Mouse (Mus musculus) adipocyte (in vitro differentiated cells): ENCODE results near the gene Olfr553.
"Not testable (repeated sequence)": the region's sequence is repeated elsewhere in the genome, so short reads cannot be mapped to it uniquely, and the experiment has no call there.

Source experiments
- DNase-seq: peaks from one replicate; pipeline ENCODE4 v3.0.0-alpha.2; 2016; ENCODE audit warnings: low spot score

The Olfr553 gene

DNA sequence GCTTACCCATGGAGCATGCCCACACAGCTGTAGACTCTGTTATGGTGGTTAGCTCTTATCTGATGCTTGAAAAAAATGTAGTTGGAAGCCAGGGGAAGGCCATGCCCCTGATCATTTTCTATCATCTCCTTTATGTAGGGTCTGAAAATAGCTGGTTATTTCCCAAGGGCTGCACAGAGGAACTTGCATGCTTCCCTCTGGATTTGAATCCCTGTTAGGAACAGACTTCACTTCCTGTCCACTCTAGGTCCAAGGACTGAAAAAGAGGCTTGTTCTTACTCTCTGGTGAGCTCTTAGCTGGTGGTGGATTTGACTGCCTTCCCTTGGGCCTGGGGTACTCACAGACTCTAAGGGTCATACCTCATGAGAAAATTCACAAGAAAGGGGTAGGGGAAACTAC lies at the start of gene Olfr553:
TSS of gene Olfr553 (minus strand) at position 101 of the 400 bp plus-strand sequence.
- no peak for DNase-seq

DNA sequence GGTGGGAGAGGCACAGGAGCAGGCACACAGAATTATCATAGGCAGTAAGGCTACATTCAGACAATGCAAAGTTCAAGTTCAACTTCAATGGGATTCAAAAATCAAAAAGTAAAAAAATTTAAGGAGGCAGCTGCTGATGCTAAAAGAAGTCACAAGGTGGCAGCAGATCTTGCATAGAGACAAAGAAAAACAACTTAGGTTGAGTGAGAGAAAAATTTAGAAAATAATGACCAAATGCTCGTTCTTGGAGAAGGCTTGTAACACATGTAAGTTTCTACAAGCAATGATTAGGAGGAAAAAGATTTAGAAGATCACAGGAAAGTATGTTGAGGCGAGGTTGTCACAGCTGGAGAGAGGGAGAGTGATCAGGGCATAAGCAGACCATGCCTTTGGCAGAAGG lies 47.4 kb upstream of the Olfr553 start:
- DNase-seq: peak; percentile 42

DNA sequence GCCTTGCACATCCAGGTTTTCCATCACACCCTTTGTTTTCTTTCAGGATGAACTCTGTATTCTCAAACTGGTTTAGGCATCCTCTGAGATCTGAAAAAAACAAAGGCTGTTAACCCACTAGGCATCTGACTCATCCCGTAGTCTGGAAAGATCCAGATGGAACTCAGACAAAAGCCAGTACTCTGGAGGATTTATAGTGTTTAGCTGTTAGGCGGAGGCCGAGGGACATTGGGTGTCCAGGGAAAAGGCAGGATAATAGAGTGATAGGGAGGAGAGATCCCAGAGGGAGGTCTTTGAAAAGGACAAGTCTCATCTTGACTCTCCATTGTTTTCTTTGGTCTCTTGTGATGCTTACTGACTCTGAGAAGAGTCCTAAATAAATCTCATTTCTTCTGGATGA lies 46.6 kb upstream of the Olfr553 start, which contains the start of gene Olfr556:
TSS of gene Olfr556 (plus strand) at position 301 of the 400 bp plus-strand sequence.
- DNase-seq: no peak

DNA sequence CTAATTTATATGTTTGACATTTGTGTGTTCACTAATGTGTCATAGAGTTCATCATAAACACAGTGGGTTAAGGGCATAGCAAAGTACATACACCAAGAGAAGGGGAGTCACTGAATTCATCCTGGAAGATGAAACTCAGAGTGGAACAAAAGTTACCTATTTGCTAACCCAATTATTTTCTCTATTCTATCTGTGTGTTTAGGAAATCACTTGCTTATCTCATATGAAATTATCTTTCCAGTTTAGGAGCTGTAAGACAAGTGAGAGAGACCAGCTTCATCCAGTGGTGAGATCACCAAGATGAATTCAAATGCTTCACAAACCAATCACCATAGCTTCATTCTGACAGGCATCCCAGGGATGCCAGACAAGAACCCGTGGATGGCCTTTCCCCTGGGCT lies 40.5 kb upstream of the Olfr553 start, which contains the start of gene Olfr555:
TSS of gene Olfr555 (plus strand) at position 301 of the 400 bp plus-strand sequence.
- no peak for DNase-seq

DNA sequence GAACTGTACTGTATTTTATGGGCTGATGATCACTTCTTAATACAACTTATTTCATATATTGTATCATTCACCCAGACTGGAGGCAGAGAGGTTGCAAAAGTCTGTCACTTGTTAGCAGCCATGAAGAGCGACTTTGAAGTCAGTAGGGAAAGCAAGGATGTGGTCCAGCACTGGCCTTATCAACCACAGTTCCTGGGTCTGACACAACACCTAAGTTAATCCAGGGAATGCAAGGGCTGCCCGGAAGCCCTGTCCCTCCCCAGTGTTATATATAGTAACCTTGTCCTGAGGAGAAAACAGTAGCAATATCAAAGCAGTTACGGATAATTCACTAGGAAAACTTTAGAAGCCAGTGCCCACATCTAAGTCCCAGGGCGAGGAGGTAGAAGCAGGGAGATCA lies 26.9 kb upstream of the Olfr553 start:
- DNase-seq: not testable (repeated sequence)

DNA sequence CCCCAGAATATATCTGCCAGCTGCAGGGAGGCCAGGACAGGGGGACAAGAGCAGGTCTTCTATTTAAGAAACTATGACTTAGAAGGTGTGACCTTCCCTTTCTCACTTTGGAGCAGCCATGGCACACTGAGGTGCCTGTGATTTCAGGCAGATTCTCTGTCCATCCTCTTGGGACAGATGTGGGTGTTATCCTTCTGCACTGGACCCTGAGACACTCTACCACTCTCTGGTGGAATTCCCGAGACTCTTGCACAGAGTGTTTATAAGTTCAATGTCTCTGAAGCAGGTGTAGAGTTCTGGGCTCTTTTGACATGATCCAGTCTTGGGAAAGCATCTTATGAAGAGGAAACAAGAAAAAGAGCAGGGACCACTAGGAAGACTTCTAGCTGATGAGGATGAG lies 20.1 kb upstream of the Olfr553 start, which contains the start of gene Olfr554:
TSS of gene Olfr554 (plus strand) at position 301 of the 400 bp plus-strand sequence.
- DNase-seq: no peak

DNA sequence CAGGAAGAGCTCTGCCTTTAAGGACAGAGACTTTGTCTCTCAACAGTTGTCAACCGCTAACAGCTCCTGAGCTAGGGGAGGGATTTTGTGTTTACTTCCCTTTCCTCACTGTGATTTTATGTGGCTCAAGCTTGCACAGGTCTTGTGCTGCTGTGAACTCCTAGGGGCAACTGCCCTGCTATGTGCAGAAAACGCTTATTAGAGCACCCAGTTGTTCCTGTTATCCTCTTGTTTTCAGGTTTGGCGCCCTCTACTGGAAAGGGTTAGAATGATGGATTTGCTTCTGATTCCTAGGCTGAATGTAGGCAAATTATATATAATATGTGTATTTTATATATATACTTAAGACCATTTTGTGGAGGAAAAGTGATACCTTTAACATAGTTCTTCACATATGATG lies 18.6 kb upstream of the Olfr553 start:
- peak; percentile 45 for DNase-seq

DNA sequence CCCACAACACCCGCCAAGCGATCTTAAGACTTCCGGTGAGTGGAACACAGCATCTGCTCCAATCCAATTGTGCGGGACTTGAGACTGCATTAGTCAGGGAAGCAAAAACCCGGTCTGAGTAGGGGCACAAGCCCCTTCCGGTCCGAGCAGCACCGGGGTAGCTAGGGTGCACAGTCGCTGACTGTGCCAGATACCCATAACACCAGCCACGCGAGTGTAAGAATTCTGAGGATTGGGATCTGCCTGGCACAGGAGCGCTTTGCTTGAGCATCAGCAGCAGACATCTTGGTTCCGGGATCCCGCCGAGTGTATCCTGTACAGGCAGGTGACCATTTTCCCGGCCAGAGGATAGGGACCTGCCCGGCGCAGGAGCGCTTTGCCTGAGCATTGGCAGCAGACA lies 2.4 kb upstream of the Olfr553 start:
- not testable (repeated sequence) for DNase-seq

DNA sequence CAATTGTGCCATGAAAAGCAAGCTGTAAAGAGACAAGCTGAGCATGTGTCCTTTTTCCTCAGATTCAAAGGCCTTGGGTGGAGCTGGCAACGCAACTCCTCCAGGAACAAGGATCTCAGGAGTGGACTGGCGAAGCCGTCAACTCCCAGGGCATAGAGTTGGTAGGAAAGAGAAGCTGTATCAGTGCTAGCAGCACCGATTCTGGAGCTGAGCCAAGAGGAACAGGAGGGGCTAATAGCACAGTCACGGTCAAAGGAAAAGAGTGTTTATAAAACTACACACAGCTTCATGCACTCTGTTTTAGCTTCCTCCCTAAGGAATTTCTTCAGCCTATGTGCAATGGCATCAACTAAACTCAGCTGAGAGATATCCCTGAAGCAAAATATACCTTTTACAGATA lies 1.6 kb upstream of the Olfr553 start:
- no peak for DNase-seq

DNA sequence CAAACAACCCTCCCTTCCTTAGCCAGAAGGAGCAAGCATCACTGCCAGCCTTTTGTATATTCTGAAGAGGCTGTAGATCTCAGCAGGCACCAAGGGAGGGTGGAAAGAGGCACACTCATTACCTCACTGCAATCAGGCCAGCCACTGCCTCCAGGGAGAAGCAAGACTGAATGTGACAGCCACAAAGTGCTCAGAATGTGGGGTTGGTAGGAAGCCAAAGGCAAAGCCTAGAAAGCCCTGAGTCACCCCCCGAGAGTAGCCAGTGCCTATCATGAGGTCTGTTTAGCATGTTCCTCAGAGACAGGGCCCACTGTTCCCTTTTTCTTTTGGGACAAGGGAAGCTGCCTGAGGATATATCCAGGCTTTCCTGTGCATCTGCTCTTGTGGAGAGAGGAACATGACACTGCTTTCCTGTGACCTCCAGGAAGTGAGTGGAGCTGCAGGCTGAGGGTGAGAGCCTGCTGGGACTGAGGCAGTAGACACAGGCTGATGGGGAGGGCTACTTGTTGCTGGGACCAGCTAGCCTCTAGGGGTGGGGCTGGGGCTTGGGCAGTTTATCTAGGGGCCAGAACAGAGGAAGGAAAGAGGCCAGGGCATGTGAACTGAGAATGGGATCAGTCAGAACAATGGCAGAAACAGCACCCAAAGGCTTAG lies 20.5 kb downstream of the Olfr553 start, which contains the start of gene Olfr552:
TSS of gene Olfr552 (plus strand) at position 393 of the 654 bp plus-strand sequence.
- DNase-seq: no peak

DNA sequence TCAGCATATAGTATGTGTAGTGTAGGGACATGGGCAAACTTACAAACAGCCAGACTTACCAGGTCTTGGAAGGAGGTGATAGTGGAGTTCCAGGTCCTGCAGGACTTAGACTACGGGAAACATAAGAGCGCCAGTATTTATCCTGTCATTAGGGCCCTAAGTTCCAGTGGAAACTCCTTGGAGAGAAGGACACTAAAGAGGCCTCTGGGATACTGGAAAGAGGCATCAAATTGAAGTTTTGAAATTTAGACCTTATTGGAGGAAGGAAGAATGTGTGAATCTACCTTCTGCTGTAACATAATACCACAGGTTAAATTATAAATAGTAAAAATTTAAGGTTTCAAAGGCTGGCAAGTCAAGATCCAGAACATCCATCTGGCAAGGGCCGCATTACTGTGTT lies 26.2 kb downstream of the Olfr553 start, which contains the start of gene Olfr551:
TSS of gene Olfr551 (minus strand) at position 101 of the 400 bp plus-strand sequence.
- DNase-seq: no peak

DNA sequence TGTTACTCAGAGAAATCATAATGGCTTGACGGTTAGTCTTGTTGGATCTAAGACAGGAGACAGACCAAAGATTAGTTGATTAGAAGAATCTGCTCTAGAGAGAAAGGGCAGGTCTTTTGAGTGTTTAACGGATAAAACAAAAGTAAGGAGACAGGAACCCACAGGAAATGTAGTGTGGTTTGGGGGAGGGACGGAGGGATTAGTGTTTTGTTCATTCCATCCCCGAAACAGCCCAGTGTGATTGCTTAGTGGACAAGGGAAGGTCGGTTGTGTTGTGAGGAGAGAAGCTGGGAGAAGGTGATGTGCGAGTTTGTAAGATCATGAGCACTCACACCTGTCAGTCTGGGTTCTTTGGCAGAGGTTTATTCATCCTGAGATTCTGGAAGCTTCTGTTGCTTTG lies 42.0 kb downstream of the Olfr553 start:
- DNase-seq: no peak

DNA sequence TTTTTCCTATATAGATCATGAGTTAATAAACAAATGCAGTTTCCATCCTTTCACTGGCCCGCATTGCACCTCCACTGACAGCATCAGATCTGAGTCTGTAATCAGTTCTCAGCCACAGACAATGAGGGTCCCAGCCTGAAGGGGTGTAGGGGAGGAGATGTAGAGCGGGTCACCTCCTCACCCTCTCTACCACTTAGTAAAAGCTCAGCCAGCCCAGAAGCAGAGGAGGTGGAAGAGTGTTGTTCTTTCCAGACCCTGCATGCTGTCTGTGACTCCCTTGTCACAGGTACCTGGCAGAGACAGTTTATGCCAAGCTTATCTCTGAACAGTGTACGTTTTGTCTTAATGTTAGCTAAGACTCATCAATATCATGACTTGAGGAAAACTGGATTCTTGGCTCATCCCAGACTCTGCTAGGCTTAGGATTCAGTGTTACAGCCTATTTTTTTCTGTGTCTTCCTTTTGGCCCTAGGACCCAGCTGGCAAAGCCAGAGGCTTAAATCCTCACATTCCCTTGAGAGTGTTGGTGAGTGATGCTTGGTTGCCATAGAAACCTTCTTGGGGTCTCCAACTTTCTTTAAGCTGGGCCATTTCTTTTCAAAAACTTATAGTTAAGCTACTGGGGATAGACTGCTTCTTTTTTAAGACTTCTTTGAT lies 44.7 kb downstream of the Olfr553 start:
- no peak for DNase-seq

DNA sequence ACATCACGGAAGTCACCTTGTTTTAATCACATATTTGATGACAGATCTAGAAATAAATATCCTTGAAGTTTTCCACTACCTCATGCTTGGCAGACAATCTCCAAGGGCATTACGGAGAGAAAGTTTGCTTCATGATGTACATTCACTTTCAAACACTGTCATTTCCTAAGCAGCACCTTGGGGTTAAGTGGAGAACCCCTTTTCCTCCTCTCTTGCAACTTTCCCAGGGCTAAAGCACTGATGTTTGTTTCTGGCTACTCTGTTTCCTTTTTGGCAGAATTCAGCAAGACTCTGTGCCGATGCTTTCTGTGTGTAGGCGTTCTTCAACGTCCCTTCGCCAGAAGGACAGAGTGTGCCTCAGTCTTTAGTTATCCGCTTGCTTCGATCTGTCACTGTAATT lies 46.9 kb downstream of the Olfr553 start, which contains the start of gene Olfr550:
TSS of gene Olfr550 (plus strand) at position 301 of the 400 bp plus-strand sequence.
- DNase-seq: no peak

DNA sequence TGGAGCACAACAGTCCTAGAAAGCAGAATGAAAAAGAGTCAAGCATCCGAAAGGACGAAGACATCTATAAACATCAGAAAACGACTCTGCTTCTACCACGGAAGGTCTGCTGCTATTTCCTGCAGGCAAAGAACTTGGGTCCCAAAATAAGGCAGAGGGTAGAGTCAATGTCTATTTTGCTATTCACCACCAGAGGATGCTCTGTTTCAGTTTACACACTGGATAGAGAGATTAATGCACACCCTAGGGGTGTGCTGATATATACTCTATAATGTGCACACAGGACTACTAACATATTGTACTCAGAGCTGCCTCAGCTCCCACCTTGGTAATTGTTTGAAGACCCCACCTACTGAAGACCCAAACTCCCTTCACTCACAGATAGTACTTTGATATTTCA lies 51.8 kb downstream of the Olfr553 start:
- no peak for DNase-seq

DNA sequence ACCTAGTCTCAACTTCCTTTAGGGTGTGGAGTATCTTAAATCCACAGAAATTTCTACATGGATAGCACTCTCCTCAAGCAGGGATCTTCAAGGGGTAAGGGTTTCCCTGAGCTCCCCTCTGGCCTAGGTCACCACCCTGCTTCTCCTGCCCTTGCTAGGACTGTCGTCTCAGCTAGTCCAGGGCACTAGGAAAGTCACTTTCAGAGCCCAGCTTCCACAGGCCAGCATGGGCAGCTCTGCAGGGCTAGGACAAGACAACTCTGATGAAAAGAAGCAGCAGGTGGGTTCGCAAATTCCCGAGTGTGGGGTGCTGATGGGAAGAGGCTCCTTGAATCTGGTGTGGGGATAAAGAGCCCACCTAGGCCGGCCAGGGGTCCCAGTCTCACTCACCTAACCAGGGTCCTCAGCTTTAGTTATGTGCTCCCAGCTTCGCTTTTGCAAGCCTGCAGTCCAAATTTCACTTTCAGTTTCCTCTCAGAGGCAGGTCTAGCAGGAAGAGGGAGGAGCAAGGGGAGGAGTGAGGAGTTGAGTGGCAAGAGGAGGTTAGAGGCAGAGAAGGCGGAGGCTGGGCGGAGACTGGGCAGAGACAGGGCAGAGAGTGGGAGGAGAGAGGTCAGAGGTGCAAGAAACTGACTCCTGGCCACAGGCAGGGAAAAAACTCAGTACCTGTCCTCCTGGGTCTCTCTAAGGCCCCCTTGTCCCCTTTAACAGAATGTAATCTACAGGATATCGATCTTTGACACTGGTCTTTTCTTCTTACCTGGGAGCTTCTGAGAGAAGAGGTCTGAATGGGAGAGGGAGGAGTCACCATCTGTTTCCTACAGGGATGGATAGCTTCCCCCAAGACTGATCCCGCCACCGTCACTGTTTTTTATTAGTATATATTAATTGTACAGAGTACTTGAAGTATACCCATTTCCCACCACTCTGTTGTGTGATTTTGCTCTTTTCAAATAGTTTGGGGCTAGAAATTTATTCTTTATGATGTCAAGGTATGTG lies 52.7 kb downstream of the Olfr553 start, which contains the start of gene Trim21:
TSS of gene Trim21 (minus strand) at position 488 of the 999 bp plus-strand sequence.
- DNase-seq: peak; percentile 92
